Mouse (Mus musculus) lung, adult 2 months (tissue): ENCODE data around the gene Parg.

ENCODE experiments used
- CTCF ChIP-seq: fragments of 200-500 bp; IDR thresholded peaks from 2 replicates; pipeline ENCODE4 v1.5.1; 2011; ENCODE audit warnings: mild to moderate bottlenecking, low read length, control low read depth; ENCODE audit not compliant: insufficient read depth
- POLR2A ChIP-seq: fragments of 200-500 bp; IDR thresholded peaks from 2 replicates; pipeline ENCODE4 v1.6.1; 2011; ENCODE audit warnings: low read depth, mild to moderate bottlenecking, control low read depth, low read length, borderline replicate concordance; ENCODE audit errors: extremely low read depth

- TF ChIP-seq CTCF: no peak
- no peak for TF ChIP-seq POLR2A
Observed at GRCm38 (mm10) chr14:32226601-32227000, 24.9 kb downstream of the Parg start.
